Mouse (Mus musculus): ENCODE data around the gene Dyrk1b.
"Not testable (repeated sequence)": the region's sequence is repeated elsewhere in the genome, so short reads cannot be mapped to it uniquely, and the experiment has no call there.

Dyrk1b gene

DNA sequence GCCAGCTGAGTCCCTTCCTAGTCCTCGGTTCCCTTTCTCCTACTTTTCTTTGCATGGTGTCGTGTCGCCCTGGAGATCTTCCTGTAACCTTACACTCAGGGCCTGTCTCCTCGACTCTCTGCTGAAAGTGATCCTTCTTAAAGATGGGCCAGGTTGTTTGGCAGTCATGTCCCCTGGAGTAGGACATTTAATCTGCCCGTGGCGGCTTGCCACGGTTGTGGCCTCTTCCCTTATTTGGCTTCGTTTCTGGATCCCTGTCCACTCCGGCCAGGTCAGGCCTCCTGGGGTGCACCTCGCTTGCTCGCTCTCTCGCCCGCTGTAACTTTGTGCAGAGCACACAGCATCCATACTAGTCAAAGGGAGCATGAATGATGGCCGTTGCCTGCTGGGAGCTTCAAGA is 17.3 kb downstream of the Dyrk1b start:
- no peak for DNase-seq

DNA sequence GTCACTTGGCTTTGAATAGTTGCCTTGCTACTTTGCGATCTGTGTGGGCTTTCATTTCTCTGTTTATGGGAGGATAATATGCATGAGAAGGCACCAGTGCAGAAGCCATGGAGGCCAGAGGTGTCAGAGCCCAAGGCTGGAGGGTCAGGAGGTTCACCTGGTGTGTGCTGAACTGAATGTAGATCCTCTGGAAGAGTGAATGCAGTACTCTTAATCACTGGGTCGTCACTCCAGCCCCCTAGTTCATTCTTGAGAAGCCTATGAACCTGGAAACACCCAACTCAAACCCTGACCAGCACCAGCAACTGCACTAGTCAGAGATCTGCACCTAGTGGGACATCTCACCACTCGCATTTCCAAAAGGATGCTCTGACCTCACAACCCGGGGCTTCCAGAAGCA is 19.8 kb downstream of the Dyrk1b start:
- no peak for DNase-seq

DNA sequence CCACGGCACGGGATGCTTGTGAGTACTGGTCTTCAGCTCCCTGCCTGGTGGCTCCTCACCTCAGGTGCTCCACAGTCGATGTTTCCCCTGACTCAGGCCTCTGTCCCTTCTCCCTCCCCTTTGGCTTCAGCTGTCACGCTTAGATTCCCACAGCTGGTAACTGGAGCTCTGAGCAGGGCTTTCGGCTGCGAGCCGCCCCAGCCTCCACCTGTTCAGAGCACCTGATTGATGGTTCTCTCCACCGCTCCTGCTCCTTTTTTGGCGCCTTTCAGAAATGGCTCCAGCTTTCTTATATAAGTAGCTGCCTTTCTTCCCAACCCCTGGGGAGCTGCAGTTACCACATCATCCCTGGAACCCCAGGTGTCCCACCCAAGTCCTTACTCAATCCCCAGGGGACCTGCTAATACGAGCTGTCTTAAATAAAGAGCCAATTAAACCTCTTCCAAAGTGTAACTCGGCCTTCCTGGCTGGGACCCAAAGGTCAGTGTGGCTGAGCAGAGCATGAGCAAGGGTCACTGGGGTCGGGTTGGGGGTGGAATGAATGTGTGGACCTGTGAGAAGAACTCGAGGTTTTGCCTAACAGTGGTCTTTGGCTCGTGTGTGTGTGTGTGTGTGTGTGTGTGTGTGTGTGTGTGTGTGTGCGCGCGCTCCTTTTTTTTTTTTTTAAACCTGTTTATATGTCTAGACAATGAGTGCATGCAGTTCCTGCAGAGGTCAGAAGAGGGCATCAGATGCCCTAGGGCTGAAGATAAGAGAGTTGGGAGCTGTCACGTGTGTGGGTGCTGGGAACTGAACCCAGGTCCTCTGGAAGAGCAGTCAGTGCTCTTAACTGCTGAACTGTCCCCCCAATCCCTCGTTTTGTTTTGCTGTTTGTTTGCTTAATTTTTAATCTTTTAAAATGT is 24.2 kb downstream of the Dyrk1b start:
- no peak for DNase-seq

DNA sequence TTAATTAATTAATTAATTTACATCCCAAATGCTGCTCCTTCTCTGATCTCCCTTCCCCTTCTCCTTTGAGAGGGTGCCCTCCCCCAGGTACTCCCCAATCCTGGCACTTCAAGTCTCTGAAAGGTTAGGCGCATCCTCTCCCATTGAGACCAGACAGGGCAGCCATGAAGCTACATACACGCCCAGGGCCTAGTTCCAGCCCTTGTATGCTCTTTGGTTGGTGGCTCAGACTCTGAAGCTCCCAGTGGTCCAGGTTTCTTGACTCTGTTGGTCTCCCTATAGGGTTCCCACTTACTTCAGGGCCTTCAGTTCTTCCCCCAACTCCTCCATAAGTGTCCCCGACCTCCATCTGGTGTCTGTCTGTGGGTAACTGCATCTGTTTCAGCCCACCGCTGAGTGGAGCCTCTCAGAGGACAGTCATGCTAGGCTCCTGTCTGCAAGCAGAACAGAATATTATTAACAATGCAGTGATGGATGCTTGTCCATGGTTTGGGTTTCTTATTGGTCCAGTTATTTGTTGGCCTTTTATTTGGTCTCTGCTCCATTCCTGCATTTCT is 26.9 kb downstream of the Dyrk1b start:
- DNase-seq: peak; percentile 50

DNA sequence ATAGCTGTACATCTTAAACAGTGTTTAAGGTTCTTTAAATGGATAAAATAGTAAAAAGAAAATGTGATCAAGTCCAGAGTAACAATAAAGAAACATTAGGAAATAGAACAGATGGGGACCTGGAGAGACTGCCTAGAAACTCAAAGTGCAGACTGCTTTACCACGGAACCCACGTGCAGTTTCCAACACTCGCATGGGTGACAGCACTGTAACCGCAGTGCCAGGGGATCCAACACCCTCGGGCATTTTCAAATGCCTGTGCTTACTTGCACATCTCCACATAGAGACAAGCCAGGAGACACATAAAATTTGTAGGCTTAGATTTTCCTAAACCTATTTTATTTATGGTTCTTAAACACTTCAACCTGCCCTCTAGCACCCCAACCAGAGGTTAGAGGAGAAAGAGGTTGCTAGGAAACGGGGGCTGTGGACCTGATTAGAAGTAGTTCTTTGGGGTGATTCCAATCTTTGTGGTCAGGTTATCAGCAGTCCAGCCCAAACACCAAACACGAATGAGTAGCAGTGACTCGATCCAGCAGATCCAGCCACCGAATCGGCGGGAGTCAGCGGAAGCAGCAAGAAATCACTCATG is 29.2 kb downstream of the Dyrk1b start:
- DNase-seq: no peak

DNA sequence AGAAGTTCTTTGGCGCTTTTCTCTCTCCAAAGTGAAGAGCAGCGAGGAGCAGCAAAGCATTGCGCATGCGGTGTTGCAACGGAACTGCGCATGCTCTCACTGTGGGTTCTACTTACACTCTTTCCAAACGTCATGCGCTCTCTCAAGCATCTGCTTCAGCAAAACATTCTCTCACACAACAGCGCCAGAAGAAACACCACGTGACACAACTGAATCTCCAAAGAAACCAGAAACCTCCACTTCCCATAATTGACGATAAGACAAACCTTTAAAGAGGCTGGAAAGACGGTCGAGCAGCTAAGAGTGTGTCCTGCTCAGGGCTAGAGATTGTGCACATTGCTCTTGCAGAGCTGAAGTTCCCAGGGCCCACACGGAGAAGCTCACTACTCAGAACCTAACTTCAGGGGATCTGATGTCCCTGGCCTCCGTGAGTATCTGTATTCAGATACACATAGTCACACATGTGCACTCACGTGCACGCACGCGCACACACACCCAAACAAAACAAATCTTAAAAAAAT is 29.8 kb downstream of the Dyrk1b start:
- peak; percentile 69 for DNase-seq

DNA sequence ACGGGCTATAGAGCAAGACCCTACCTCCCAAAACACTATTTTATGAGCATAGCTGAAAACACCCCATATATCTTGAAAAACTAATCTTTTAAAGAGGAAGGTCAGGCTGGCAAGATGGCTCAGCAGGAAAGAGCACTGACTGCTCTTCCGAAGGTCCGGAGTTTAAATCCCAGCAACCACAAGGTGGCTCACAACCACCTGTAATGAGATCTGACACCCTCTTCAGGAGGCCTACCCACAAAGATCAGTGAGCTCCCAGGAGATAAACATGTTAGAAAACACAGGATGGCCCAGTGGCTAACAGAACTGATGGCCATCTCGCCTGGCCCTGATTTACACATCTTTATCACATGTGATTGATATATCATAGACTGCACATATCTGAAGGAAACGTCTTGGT is 31.5 kb downstream of the Dyrk1b start:
- no peak for DNase-seq

DNA sequence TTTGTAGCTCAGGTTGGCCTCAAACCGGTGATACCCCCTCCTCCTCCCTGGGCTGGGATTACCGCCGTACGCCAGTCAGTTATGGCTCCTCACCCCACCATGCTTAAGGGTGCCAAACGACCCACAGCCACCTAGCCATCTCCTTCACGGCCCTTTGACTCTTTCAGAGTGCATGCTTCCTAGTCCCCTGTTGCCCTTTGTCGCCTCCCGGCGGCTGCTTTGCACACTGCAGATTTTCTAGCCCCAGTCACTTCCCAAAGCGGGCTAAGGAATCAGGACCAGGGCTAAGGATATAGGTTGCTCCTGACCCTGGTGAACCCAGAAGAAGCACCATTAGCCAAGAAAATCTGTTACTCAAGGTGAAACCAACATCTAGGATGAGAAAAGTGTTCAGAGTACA is 34.9 kb downstream of the Dyrk1b start:
- DNase-seq: peak; percentile 72

DNA sequence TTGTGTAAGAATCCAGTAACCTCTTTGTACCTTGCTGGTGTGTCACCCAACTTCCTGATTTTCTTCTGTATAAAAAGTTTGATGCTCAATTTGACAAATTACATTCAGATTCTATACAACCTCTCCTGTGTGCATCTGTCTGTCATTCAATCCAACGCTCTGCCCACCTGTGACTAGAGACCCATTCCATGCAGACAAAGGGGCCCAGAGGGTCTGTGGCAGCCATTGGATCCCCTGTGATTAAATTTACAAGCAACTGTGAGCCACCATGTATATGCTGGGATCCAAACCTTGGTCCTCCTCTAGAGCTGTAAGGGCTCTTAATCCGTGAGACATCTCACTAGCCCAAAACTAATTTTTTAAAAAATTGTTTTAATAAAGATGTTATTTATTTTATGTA is 36.7 kb downstream of the Dyrk1b start:
- DNase-seq: not testable (repeated sequence)

DNA sequence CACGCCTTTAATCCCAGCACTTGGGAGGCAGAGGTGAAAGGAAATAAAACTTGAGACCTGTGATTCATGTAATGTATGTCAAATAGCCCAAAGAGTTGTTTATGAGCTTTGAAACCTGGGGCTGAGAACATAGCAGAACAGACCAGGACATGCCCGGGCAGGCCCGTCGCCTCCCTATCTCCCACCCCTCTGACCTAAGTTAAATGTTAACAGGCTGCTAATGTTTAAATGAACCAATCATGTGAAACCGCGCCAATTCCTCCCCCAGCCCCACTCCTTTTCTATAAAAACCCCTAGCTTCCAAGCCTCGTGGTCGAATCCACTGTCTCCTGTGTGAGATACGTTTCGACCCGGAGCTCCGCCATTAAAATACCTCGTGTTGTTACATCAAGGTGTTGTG is 38.5 kb downstream of the Dyrk1b start:
- DNase-seq: not testable (repeated sequence)

DNA sequence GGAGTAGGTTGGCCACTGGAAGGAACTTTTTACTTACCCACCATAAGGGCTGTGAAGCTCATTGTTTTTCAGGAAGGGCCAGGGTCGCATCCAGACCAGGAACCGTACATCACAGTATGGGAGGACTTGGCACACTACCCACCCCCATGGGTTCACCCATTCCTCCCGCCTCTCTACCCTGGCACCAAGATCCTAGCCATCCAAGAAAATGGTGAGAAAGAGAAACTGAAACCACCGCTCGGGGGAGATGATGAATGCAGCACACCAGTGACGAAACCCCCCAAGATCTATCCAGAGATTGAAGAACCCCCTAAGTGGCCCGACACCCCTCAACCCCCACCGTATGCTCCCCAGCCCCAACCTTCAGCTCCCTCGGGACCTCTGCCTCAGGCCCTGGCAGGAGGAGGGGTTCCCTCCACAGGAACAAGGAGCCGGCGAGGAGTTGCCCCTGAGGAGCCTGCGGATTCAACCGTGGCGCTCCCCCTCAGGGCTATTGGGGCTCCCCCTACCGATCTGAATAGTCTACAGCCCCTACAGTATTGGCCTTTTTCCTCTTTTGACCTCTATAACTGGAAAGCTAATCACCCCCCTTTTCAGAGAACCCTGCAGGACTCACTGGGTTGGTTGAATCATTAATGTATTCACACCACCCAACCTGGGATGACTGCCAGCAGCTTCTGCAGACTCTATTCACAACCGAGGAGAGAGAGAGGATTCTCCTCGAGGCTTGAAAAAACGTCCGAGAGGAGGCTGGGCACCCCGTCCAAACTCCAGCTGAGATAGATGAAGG is 39.9 kb downstream of the Dyrk1b start:
- DNase-seq: not testable (repeated sequence)

DNA sequence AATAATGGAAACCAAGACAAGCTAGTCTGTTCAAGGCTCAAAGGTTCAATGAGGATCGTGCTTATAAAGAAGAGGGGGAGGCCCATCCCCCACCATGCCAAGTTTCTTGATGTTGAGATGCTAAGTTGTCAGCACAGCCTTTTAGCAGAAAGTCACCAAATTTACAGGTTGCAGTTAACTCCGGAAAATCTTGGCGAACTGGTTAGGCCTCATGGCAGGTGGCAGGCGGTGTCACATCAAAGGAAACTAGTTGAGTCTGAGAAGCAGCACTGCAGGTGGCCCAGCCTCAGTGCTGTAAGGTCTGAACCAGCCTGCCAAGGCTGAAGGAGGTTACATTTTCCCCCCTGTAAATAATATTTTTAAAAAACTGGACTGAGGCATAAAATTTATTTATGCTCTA is 47.6 kb downstream of the Dyrk1b start:
- DNase-seq: peak; percentile 43

DNA sequence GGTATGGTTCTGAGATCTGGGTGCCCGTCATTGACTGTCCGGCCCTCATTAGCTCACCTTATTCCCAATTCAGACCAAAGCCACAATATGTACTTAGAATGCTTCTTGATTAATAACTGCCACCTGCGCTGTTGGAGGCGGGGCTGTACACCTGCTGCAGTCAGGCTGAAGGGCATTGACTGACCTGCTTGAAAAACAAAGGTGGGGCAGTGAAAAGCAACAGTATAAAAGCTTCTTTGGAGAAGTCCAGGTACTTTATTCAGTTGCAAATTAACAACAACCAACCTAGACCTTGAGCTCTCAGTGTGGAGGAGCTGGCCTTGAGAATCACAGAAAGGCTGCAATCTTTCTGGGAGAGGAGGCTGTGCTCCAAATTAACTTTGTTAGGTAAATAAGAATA is 48.2 kb downstream of the Dyrk1b start:
- not testable (repeated sequence) for DNase-seq
